Mouse (Mus musculus): Measurements from ENCODE around the gene Aak1. TPM values are rescaled to one million over a fixed set of nuclear protein-coding genes. Genes with fewer than 3 reads are reported as not detected.

Gene Aak1
- polyA plus RNA-seq, 1 experiment from 2014 or later, result 13.7 TPM

GRCm38 (mm10) chr6:87001995-87002394 lies 152.7 kb downstream of the Aak1 start:
- no peak for ATAC-seq (ENCODE audit: insufficient read depth, low FRiP score)
- Histone ChIP-seq H3K4me3 (replicated peaks; ENCODE audit: low read length) (no peak overlapping the region), H3K27me3 (ENCODE audit: control insufficient read depth, insufficient read depth, low read length) (no peaks in the 10 kb centered on the region), H3K4me2 (ENCODE audit: low read depth, low read length) (no peak overlapping the region), H3K27ac (ENCODE audit: low read length) (0 out of 2 replicates have a peak overlapping the region, but pooled peaks have one; percentile 7), H3K9ac (ENCODE audit: low read length) (no peak overlapping the region), H3K36me3 (ENCODE audit: control insufficient read depth, insufficient read depth, low read length) (0 out of 2 replicates have a peak, but pooled peaks cover 2% of the 10 kb centered on the region), H3K4me1 (ENCODE audit: control insufficient read depth, insufficient read depth, low read length) (no peaks in the 10 kb centered on the region), H3K9me3 (replicated peaks; ENCODE audit: control insufficient read depth, low read length) (no peaks in the 10 kb centered on the region)
- 82% methylated on average over 6 of the region's 6 CpGs for WGBS

- H3K27ac ChIP-seq (ENCODE audit: low read length), result peak overlapping the region; percentile 7; the same call in 1 of the 2 replicates
- H3K4me3 ChIP-seq (replicated peaks; ENCODE audit: low read length), result no peak overlapping the region
- no peaks in the 10 kb centered on the region for H3K27me3 ChIP-seq (ENCODE audit: control insufficient read depth, insufficient read depth, low read length)
- no peaks in the 10 kb centered on the region for H3K36me3 ChIP-seq (ENCODE audit: control insufficient read depth, insufficient read depth, low read length)
- no peak overlapping the region for H3K4me2 ChIP-seq (ENCODE audit: low read depth, low read length)
- H3K9ac ChIP-seq (ENCODE audit: low read length), result no peak overlapping the region
- no peaks in the 10 kb centered on the region for H3K9me3 ChIP-seq (replicated peaks; ENCODE audit: control insufficient read depth, low read length)
- no peaks in the 10 kb centered on the region for H3K4me1 ChIP-seq (ENCODE audit: control insufficient read depth, insufficient read depth, low read length)
- 41% methylated on average over 8 of the region's 8 CpGs for WGBS
- peak; percentile 47; the same call in 1 of the 2 replicates for ATAC-seq (ENCODE audit: insufficient read depth, low FRiP score)
These were observed 153.3 kb downstream of the Aak1 start for GRCm38 (mm10) chr6:87002521-87003055.

GRCm38 (mm10) chr6:87004099-87004498 lies 154.8 kb downstream of the Aak1 start:
- ATAC-seq (ENCODE audit: insufficient read depth, low FRiP score), result no peak
- no peaks in the 10 kb centered on the region for H3K36me3 ChIP-seq (ENCODE audit: control insufficient read depth, insufficient read depth, low read length)
- no peaks in the 10 kb centered on the region for H3K4me1 ChIP-seq (ENCODE audit: control insufficient read depth, insufficient read depth, low read length)
- no peaks in the 10 kb centered on the region for H3K27me3 ChIP-seq (ENCODE audit: control insufficient read depth, insufficient read depth, low read length)
- no peak overlapping the region for H3K9ac ChIP-seq (ENCODE audit: low read length)
- no peak overlapping the region for H3K4me2 ChIP-seq (ENCODE audit: low read depth, low read length)
- no peak overlapping the region for H3K4me3 ChIP-seq (replicated peaks; ENCODE audit: low read length)
- no peak overlapping the region for H3K27ac ChIP-seq (ENCODE audit: low read length)
- H3K9me3 ChIP-seq (replicated peaks; ENCODE audit: control insufficient read depth, low read length), result no peaks in the 10 kb centered on the region
- WGBS, result 68% methylated on average over 2 of the region's 2 CpGs

- H3K36me3 ChIP-seq (ENCODE audit: control insufficient read depth, insufficient read depth, low read length), result no peaks in the 10 kb centered on the region
- peaks cover 3% of the 10 kb centered on the region for H3K4me1 ChIP-seq (ENCODE audit: control insufficient read depth, insufficient read depth, low read length)
- no peak overlapping the region for H3K4me3 ChIP-seq (replicated peaks; ENCODE audit: low read length)
- no peak overlapping the region for H3K4me2 ChIP-seq (ENCODE audit: low read depth, low read length)
- no peak for ATAC-seq (ENCODE audit: insufficient read depth, low FRiP score)
- H3K9me3 ChIP-seq (replicated peaks; ENCODE audit: control insufficient read depth, low read length), result no peaks in the 10 kb centered on the region
- no peaks in the 10 kb centered on the region for H3K27me3 ChIP-seq (ENCODE audit: control insufficient read depth, insufficient read depth, low read length)
- no peak overlapping the region for H3K9ac ChIP-seq (ENCODE audit: low read length)
- H3K27ac ChIP-seq (ENCODE audit: low read length), result no peak overlapping the region
These were observed 156.3 kb downstream of the Aak1 start for GRCm38 (mm10) chr6:87005577-87005976.

GRCm38 (mm10) chr6:87008887-87009286 lies 159.6 kb downstream of the Aak1 start, which contains the start of gene Nfu1:
Gene Nfu1, plus strand, starts transcription at chr6:87009236.
- H3K27ac ChIP-seq (ENCODE audit: low read length), result peak within 1 kb of the TSS; percentile 86
- H3K27me3 ChIP-seq (ENCODE audit: control insufficient read depth, insufficient read depth, low read length), result no peaks in the 10 kb centered on the region
- peak within 1 kb of the TSS; percentile 87 for H3K9ac ChIP-seq (ENCODE audit: low read length)
- H3K36me3 ChIP-seq (ENCODE audit: control insufficient read depth, insufficient read depth, low read length), result no peaks in the 10 kb centered on the region
- H3K4me1 ChIP-seq (ENCODE audit: control insufficient read depth, insufficient read depth, low read length), result peaks cover 9% of the 10 kb centered on the region
- no peak for ATAC-seq (ENCODE audit: insufficient read depth, low FRiP score)
- H3K4me2 ChIP-seq (ENCODE audit: low read depth, low read length), result peak within 1 kb of the TSS; percentile 64
- H3K4me3 ChIP-seq (replicated peaks; ENCODE audit: low read length), result peak within 1 kb of the TSS; percentile 84
- H3K9me3 ChIP-seq (replicated peaks; ENCODE audit: control insufficient read depth, low read length), result no peaks in the 10 kb centered on the region
- 84% methylated on average over 6 of the region's 6 CpGs for WGBS

GRCm38 (mm10) chr6:87009692-87010328 lies 160.5 kb downstream of the Aak1 start:
- H3K9ac ChIP-seq (ENCODE audit: low read length), result peak overlapping the region; percentile 87
- under 1% methylated on average over 36 of the region's 36 CpGs for WGBS
- H3K4me2 ChIP-seq (ENCODE audit: low read depth, low read length), result peak overlapping the region; percentile 64
- H3K36me3 ChIP-seq (ENCODE audit: control insufficient read depth, insufficient read depth, low read length), result no peaks in the 10 kb centered on the region
- peak; percentile 98 for ATAC-seq (ENCODE audit: insufficient read depth, low FRiP score)
- peaks cover 9% of the 10 kb centered on the region for H3K4me1 ChIP-seq (ENCODE audit: control insufficient read depth, insufficient read depth, low read length)
- no peaks in the 10 kb centered on the region for H3K9me3 ChIP-seq (replicated peaks; ENCODE audit: control insufficient read depth, low read length)
- H3K27ac ChIP-seq (ENCODE audit: low read length), result peak overlapping the region; percentile 86
- H3K4me3 ChIP-seq (replicated peaks; ENCODE audit: low read length), result peak overlapping the region; percentile 84
- H3K27me3 ChIP-seq (ENCODE audit: control insufficient read depth, insufficient read depth, low read length), result no peaks in the 10 kb centered on the region

GRCm38 (mm10) chr6:87016916-87017315 lies 167.6 kb downstream of the Aak1 start:
- Histone ChIP-seq H3K4me3 (replicated peaks; ENCODE audit: low read length) (no peak overlapping the region), H3K27ac (ENCODE audit: low read length) (no peak overlapping the region), H3K9me3 (replicated peaks; ENCODE audit: control insufficient read depth, low read length) (peaks cover 3% of the 10 kb centered on the region; the same call in 1 of the 2 replicates), H3K9ac (ENCODE audit: low read length) (no peak overlapping the region), H3K4me1 (ENCODE audit: control insufficient read depth, insufficient read depth, low read length) (no peaks in the 10 kb centered on the region), H3K36me3 (ENCODE audit: control insufficient read depth, insufficient read depth, low read length) (peaks cover 25% of the 10 kb centered on the region), H3K4me2 (ENCODE audit: low read depth, low read length) (no peak overlapping the region), H3K27me3 (ENCODE audit: control insufficient read depth, insufficient read depth, low read length) (no peaks in the 10 kb centered on the region)
- 69% methylated on average over 4 of the region's 4 CpGs for WGBS
- ATAC-seq (ENCODE audit: insufficient read depth, low FRiP score), result no peak

GRCm38 (mm10) chr6:87018874-87019273 lies 169.6 kb downstream of the Aak1 start:
- WGBS, result 90% methylated on average over 8 of the region's 8 CpGs
- H3K9ac ChIP-seq (ENCODE audit: low read length), result no peak overlapping the region
- no peaks in the 10 kb centered on the region for H3K4me1 ChIP-seq (ENCODE audit: control insufficient read depth, insufficient read depth, low read length)
- no peak for ATAC-seq (ENCODE audit: insufficient read depth, low FRiP score)
- H3K36me3 ChIP-seq (ENCODE audit: control insufficient read depth, insufficient read depth, low read length), result peaks cover 25% of the 10 kb centered on the region
- no peaks in the 10 kb centered on the region for H3K27me3 ChIP-seq (ENCODE audit: control insufficient read depth, insufficient read depth, low read length)
- no peak overlapping the region for H3K4me2 ChIP-seq (ENCODE audit: low read depth, low read length)
- H3K4me3 ChIP-seq (replicated peaks; ENCODE audit: low read length), result no peak overlapping the region
- H3K27ac ChIP-seq (ENCODE audit: low read length), result no peak overlapping the region
- peaks cover 3% of the 10 kb centered on the region; the same call in 1 of the 2 replicates for H3K9me3 ChIP-seq (replicated peaks; ENCODE audit: control insufficient read depth, low read length)

GRCm38 (mm10) chr6:87021791-87022190 lies 172.5 kb downstream of the Aak1 start:
- H3K4me2 ChIP-seq (ENCODE audit: low read depth, low read length), result no peak overlapping the region
- no peak for ATAC-seq (ENCODE audit: insufficient read depth, low FRiP score)
- no peak overlapping the region for H3K4me3 ChIP-seq (replicated peaks; ENCODE audit: low read length)
- 98% methylated on average over 12 of the region's 12 CpGs for WGBS
- H3K36me3 ChIP-seq (ENCODE audit: control insufficient read depth, insufficient read depth, low read length), result peaks cover 27% of the 10 kb centered on the region
- H3K27ac ChIP-seq (ENCODE audit: low read length), result no peak overlapping the region
- no peaks in the 10 kb centered on the region for H3K4me1 ChIP-seq (ENCODE audit: control insufficient read depth, insufficient read depth, low read length)
- H3K9me3 ChIP-seq (replicated peaks; ENCODE audit: control insufficient read depth, low read length), result peaks cover 3% of the 10 kb centered on the region; the same call in 1 of the 2 replicates
- H3K9ac ChIP-seq (ENCODE audit: low read length), result no peak overlapping the region
- H3K27me3 ChIP-seq (ENCODE audit: control insufficient read depth, insufficient read depth, low read length), result no peaks in the 10 kb centered on the region

Measured in stomach, embryonic 16.5 days (tissue).